Mouse (Mus musculus) splenic B cell, adult 2 months (primary cell): ENCODE data around the gene Tram2.
A peak's percentile ranks its signal among the peaks of the same experiment; 100 is the strongest.

Experiments used
- DNase-seq: peaks from one replicate; pipeline ENCODE4 v3.0.0-alpha.2; 2011; ENCODE audit warnings: low read depth, low spot score
- H3K27me3 ChIP-seq: 2 replicates; pipeline ENCODE4 v1.6.1; 2012; ENCODE audit warnings: mild to moderate bottlenecking, low read length, moderate library complexity, mixed read lengths; ENCODE audit not compliant: control insufficient read depth, poor library complexity, insufficient read depth, severe bottlenecking
- H3K36me3 ChIP-seq: 2 replicates; pipeline ENCODE4 v1.6.1; 2012; ENCODE audit warnings: mild to moderate bottlenecking, low read length, moderate library complexity, mixed read lengths; ENCODE audit not compliant: control insufficient read depth, poor library complexity, insufficient read depth, severe bottlenecking

Tram2 gene

GRCm38 (mm10) chr1:21048402-21048801, 30.6 kb downstream of the Tram2 start:
- no peaks in the 10 kb centered on the region for H3K27me3 ChIP-seq

DNA sequence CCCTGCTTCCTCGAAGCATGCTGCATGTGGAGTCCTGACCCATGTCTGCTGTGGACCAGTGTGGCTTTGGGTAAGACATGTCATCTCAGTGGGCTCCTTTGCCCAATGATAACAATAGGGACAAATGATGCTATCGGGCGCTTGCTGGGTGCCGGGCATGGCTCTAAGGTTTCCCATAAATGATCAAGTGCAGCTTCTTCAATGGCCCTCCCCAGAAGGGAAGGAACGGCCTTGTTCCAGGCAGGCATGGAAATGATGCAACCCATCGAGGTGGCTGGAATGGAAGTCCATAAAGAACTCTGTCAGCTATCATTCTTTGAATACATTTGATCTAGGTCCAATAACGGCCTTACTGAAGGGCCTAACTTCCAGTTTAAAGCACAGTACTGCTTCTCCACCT, 36.6 kb downstream of the Tram2 start:
- Histone ChIP-seq H3K27me3 (no peaks in the 10 kb centered on the region), H3K36me3 (no peaks in the 10 kb centered on the region)
- DNase-seq = no peak

More at GRCm38 (mm10) chr1:21048402-21048801, 30.6 kb downstream of the Tram2 start:
- no peak for DNase-seq
- H3K36me3 ChIP-seq = no peaks in the 10 kb centered on the region

GRCm38 (mm10) chr1:21040610-21041326, 38.3 kb downstream of the Tram2 start:
- H3K36me3 ChIP-seq = no peaks in the 10 kb centered on the region
- H3K27me3 ChIP-seq = no peaks in the 10 kb centered on the region
- DNase-seq = peak; percentile 63

- no peaks in the 10 kb centered on the region for H3K36me3 ChIP-seq
- H3K27me3 ChIP-seq = no peaks in the 10 kb centered on the region
- peak; percentile 77 for DNase-seq
Observed at GRCm38 (mm10) chr1:21040173-21040572, 38.9 kb downstream of the Tram2 start.

DNA sequence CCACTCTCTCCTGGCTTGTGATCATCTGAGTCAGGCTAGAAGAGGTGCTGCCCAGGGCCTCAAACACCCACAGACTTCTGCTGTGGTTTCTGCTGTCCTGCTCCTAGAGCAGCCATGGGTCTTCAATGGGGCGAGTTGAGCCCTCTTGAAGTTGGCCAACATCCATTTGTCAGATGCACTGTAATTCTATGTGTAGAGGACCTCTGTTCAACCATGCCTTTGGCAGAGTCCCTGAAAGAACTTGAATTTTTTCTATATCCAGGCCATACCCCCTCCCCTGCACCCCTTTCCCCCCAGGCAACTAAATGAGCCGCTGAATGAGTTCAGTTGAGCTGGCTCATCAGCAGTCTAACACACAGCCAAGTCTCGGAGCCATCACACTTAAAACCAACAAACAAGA, 39.5 kb downstream of the Tram2 start:
- DNase-seq = no peak
- Histone ChIP-seq H3K36me3 (no peaks in the 10 kb centered on the region), H3K27me3 (no peaks in the 10 kb centered on the region)

DNA sequence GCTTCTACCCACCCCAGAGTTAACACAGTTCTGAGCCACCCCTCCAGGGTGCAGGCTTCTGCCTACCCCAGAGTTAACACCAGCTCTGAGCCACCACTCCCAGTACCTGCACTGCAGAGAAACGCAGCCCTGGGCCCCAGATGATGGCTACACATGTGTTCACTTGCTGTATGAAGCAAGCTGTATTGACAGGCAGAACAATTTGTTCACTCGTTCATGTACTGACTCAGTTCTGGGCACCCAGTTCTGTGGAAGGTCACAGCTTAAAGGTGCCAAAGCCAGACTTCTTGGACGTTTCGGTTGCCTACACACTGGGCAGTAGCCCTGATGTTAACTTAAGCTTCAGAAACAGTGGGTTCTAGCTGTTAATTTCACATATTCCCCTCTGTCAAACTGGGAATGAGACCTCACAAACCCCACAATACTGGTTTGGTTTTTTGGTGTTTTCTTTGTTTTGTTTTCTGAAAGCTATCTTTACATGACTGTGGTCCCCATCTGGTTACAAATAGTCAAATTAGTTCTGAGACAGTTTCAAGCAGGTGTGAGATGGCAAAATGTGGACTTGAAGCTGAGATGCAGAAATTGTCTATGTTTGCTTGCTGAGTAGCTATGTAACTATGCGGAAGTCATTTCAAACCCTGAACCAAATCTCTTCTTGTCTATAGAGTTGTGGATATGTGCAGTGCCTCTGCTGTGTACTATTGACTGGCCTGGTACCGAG, 41.0 kb downstream of the Tram2 start:
- no peaks in the 10 kb centered on the region for H3K27me3 ChIP-seq

DNA sequence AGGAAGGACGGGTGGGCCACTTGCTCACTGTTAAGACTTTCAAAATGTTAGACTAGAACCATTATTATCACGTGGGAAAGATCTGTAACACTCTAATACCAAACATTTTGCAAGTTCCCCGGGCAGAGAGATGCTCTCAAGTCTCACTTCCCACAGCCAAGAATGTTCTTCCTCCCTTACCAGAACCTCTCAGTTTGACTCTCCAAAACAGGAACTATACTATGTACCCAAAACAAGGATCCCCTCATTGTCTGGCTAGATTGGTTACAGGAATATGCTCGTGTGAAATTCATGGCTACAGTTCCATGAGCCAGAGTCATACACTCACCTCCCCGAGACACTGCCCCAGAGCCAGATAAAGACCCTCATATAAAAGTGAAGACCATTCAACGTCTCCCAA, 43.2 kb downstream of the Tram2 start:
- peak; percentile 19 for DNase-seq
- H3K36me3 ChIP-seq = no peaks in the 10 kb centered on the region
- H3K27me3 ChIP-seq = no peaks in the 10 kb centered on the region

More for the DNA sequence above, 41.0 kb downstream of the Tram2 start:
- no peak for DNase-seq
- H3K36me3 ChIP-seq = no peaks in the 10 kb centered on the region

DNA sequence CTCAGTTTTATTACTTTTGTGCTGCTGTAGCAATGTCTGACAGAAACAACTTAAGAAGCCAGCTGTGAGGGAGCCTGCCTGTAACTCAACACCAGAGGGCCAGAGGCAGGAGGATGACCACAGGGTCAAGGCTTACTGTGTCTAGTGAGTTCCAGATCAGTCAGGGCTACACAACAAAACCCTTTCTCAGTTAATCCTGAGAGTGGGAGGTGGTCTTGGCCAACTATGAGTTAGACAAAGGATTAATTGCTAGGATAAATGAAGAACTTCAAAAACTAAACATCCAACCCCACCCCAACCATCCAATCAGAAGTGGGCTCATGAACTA, 45.3 kb downstream of the Tram2 start:
- H3K36me3 ChIP-seq = no peaks in the 10 kb centered on the region
- no peak for DNase-seq
- no peaks in the 10 kb centered on the region for H3K27me3 ChIP-seq

- Histone ChIP-seq H3K36me3 (no peaks in the 10 kb centered on the region), H3K27me3 (no peaks in the 10 kb centered on the region)
- no peak for DNase-seq
Observed at GRCm38 (mm10) chr1:21033065-21033791, 45.8 kb downstream of the Tram2 start.

- no peak for DNase-seq
- Histone ChIP-seq H3K36me3 (no peaks in the 10 kb centered on the region), H3K27me3 (no peaks in the 10 kb centered on the region)
Observed at GRCm38 (mm10) chr1:21031650-21032049, 47.4 kb downstream of the Tram2 start.

- no peak for DNase-seq
- H3K27me3 ChIP-seq = no peaks in the 10 kb centered on the region
- H3K36me3 ChIP-seq = no peaks in the 10 kb centered on the region
Observed at GRCm38 (mm10) chr1:21029000-21029399, 50.0 kb downstream of the Tram2 start.

- no peaks in the 10 kb centered on the region for H3K36me3 ChIP-seq
- H3K27me3 ChIP-seq = no peaks in the 10 kb centered on the region
- no peak for DNase-seq
Observed at GRCm38 (mm10) chr1:21026534-21026933, 52.5 kb downstream of the Tram2 start.

DNA sequence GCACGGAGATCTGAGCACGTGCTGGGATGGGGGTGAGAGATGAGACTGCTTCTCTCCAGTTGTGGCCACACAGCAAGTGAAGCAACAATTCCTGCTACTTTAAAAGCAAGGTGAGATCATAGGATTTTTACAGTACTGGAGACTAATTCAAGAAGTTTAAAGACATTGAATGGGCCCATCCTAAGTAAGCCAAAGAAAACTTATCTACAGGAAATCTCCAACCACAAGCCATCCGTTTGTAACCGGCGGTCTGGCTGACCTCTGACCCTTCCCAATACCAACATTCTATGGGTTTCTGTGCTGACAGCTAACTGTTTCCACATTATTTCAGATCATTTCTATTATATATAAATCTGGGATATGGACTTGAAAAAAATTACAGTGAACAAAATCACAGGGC, 53.8 kb downstream of the Tram2 start:
- Histone ChIP-seq H3K27me3 (no peaks in the 10 kb centered on the region), H3K36me3 (no peaks in the 10 kb centered on the region)
- no peak for DNase-seq

GRCm38 (mm10) chr1:21023101-21023500, 55.9 kb downstream of the Tram2 start:
- Histone ChIP-seq H3K36me3 (no peaks in the 10 kb centered on the region), H3K27me3 (no peaks in the 10 kb centered on the region)
- DNase-seq = no peak

DNA sequence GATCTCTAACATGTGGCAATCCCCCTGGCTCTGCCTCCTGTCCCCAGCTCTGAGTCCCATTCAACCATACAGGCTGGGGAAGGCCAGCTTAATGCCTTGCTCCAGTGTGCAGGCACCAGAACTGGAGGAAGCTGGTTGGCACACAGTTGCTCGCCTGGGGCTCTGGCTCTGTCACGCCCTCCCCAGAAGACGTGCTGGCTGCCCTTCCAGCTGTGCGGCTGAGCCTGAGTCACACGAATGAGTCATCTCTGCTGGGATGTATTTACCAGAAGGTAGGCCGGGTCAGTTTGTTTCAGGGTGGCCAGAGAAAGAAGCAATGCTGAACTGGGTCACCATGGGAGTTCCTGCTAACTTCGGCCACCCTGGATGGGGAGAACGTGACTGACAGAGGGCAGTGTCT, 64.6 kb downstream of the Tram2 start:
- DNase-seq = no peak
- peaks cover 6% of the 10 kb centered on the region for H3K36me3 ChIP-seq
- H3K27me3 ChIP-seq = no peaks in the 10 kb centered on the region; the same call in 1 of the 2 replicates
